Mouse (Mus musculus) embryonic facial prominence, embryonic 15.5 days (tissue): Measurements from ENCODE around the gene Gm21650. TPM values are rescaled to one million over a fixed set of nuclear protein-coding genes. Genes with fewer than 3 reads are reported as not detected.
"Not testable (repeated sequence)": the region's sequence is repeated elsewhere in the genome, so short reads cannot be mapped to it uniquely, and the experiment has no call there.

ENCODE experiments used
- ATAC-seq: fragments of 200-750 bp; cut with Nextera tagmentation; 2 replicates; pipeline ENCODE4 v1.8.0; 2017; ENCODE audit warnings: low read depth, moderate TSS enrichment; ENCODE audit not compliant: insufficient number of reproducible peaks, low FRiP score, low TSS enrichment
- H3K27ac ChIP-seq: fragments of 300-500 bp; sonication (generic); replicated peaks from 2 replicates; pipeline ENCODE4 v1.5.1; 2015; ENCODE audit warnings: mild to moderate bottlenecking, inconsistent platforms
- H3K27me3 ChIP-seq: fragments of 300-500 bp; sonication (generic); 2 replicates; pipeline ENCODE4 v1.6.1; 2015; ENCODE audit warnings: inconsistent platforms
- H3K36me3 ChIP-seq: fragments of 300-500 bp; sonication (generic); 2 replicates; pipeline ENCODE4 v1.6.1; 2015; ENCODE audit warnings: mild to moderate bottlenecking, inconsistent platforms
- H3K4me1 ChIP-seq: fragments of 300-500 bp; sonication (generic); 2 replicates; pipeline ENCODE4 v1.6.1; 2015; ENCODE audit warnings: inconsistent platforms
- H3K4me2 ChIP-seq: fragments of 300-500 bp; sonication (generic); replicated peaks from 2 replicates; pipeline ENCODE4 v1.6.1; 2015; ENCODE audit warnings: mild to moderate bottlenecking, inconsistent platforms
- H3K4me3 ChIP-seq: fragments of 300-500 bp; sonication (generic); replicated peaks from 2 replicates; pipeline ENCODE4 v1.5.1; 2015; ENCODE audit warnings: mild to moderate bottlenecking, inconsistent platforms
- H3K9ac ChIP-seq: fragments of 300-500 bp; sonication (generic); 2 replicates; pipeline ENCODE4 v1.6.1; 2015; ENCODE audit warnings: inconsistent platforms
- H3K9me3 ChIP-seq: fragments of 300-500 bp; sonication (generic); replicated peaks from 2 replicates; pipeline ENCODE4 v1.6.1; 2016; ENCODE audit warnings: inconsistent platforms
- WGBS: fragments of 180-500 bp; shearing (Covaris S2); methylation state at CpG from one replicate; pipeline ENCODE4 v1.1.7; 2015; 5-methylcytosine and 5-hydroxymethylcytosine counted together
- polyA plus RNA-seq: library from polyadenylated mRNA; unstranded; fragments of >200 nt; fragmentation: Nextera tagmentation; extraction: Ambion mirVana; gene quantifications from 2 replicates; pipeline ENCODE4 v1.2.1, GENCODE M21; 2015

The Gm21650 gene
- not detected in 2 replicates for polyA plus RNA-seq

GRCm38 (mm10) chrY:77692508-77692907 lies at the start of gene Gm21650:
Gene Gm21650, plus strand, starts transcription at chrY:77692808.
- not testable (repeated sequence) for H3K4me1 ChIP-seq, H3K9ac ChIP-seq, H3K9me3 ChIP-seq, H3K4me3 ChIP-seq, H3K4me2 ChIP-seq, H3K36me3 ChIP-seq, ATAC-seq, H3K27me3 ChIP-seq, H3K27ac ChIP-seq
- WGBS: no CpG with 5 or more reads among the region's 6 CpGs
